Mouse (Mus musculus) ES-E14 (cell line): ENCODE data around the gene Ak9. TPM values are rescaled to one million over a fixed set of nuclear protein-coding genes. Genes with fewer than 3 reads are reported as not detected.
A peak's percentile ranks its signal among the peaks of the same experiment; 100 is the strongest.

Source experiments
- DNase-seq: peaks from one replicate; pipeline ENCODE4 v3.0.0-alpha.2; 2013; ENCODE audit warnings: low read depth, low spot score
- H3K27ac ChIP-seq: 2 replicates; pipeline ENCODE4 v1.5.1; 2012; ENCODE audit warnings: low read depth, mild to moderate bottlenecking, low read length, moderate library complexity, mixed read lengths; ENCODE audit not compliant: poor library complexity, insufficient read depth, severe bottlenecking
- H3K36me3 ChIP-seq: 2 replicates; pipeline ENCODE4 v1.6.1; 2012; ENCODE audit warnings: mild to moderate bottlenecking, low read length, moderate library complexity, mixed read lengths; ENCODE audit not compliant: control insufficient read depth, poor library complexity, insufficient read depth, severe bottlenecking
- H3K4me1 ChIP-seq, 2 experiments: fragments of 150-350 bp in 1 of 2; sonication (generic) in 1 of 2; 2 replicates each; pipeline ENCODE4 v1.6.1; 2012; ENCODE audit warnings: low read length in 2 of 2, mild to moderate bottlenecking in 1 of 2, mixed read lengths in 1 of 2; ENCODE audit not compliant: control insufficient read depth in 2 of 2, insufficient read depth in 2 of 2, poor library complexity in 1 of 2
- H3K4me3 ChIP-seq, 2 experiments: fragments of 150-350 bp in 1 of 2; sonication (generic) in 1 of 2; 2 replicates each; pipeline ENCODE4 v1.5.1; 2012; ENCODE audit warnings: low read length in 2 of 2, low read depth in 1 of 2, mild to moderate bottlenecking in 1 of 2, mixed read lengths in 1 of 2; ENCODE audit not compliant: insufficient read depth in 1 of 2, poor library complexity in 1 of 2, severe bottlenecking in 1 of 2
- H3K9ac ChIP-seq: 2 replicates; pipeline ENCODE4 v1.6.1; 2012; ENCODE audit warnings: low read depth, mild to moderate bottlenecking, low read length, mixed read lengths; ENCODE audit not compliant: poor library complexity, insufficient read depth, severe bottlenecking
- H3K9me3 ChIP-seq: fragments of 150-350 bp; sonication (generic); 2 replicates; pipeline ENCODE4 v1.6.1; 2012; ENCODE audit warnings: low read depth, mild to moderate bottlenecking, low read length; ENCODE audit not compliant: control insufficient read depth, insufficient read depth
- CHD2 ChIP-seq: IDR thresholded peaks from 2 replicates; pipeline ENCODE4 v1.6.1; 2014; ENCODE audit warnings: mild to moderate bottlenecking, low read depth, low read length, inconsistent platforms
- HCFC1 ChIP-seq: IDR thresholded peaks from 2 replicates; pipeline ENCODE4 v1.6.1; 2012; ENCODE audit warnings: low read length, inconsistent platforms, borderline replicate concordance; ENCODE audit not compliant: insufficient read depth
- MAFK ChIP-seq: IDR thresholded peaks from 2 replicates; pipeline ENCODE4 v1.6.1; 2014; ENCODE audit warnings: mild to moderate bottlenecking, low read depth, low read length, inconsistent platforms; ENCODE audit not compliant: insufficient read depth
- ZC3H11A ChIP-seq: IDR thresholded peaks from 2 replicates; pipeline ENCODE4 v1.6.1; 2012; ENCODE audit warnings: low read depth, mild to moderate bottlenecking, inconsistent platforms, low read length, borderline replicate concordance
- ZNF384 ChIP-seq: IDR thresholded peaks from 2 replicates; pipeline ENCODE4 v1.6.1; 2012; ENCODE audit warnings: low read depth, low read length, inconsistent platforms
- in situ Hi-C, 2 experiments: fragments of 600-800 bp; cut with MboI; formaldehyde crosslinking; loops; one replicate each; pipeline ENCODE4 v1.15.1; 2025; ENCODE audit warnings: low sequenced_read_pairs in 2 of 2, inconsistent platforms in 1 of 2; ENCODE audit not compliant: unreplicated experiment in 2 of 2
- total RNA-seq: library from RNA; depleted of rRNA; stranded (reverse); fragments of 300-350 nt; gene quantifications from 2 replicates; pipeline ENCODE4 v1.2.3, GENCODE M21; 2012; rRNA removed

The Ak9 gene
- 0.05 and 0.09 TPM in 2 replicates for total RNA-seq

- TF ChIP-seq MAFK (no peak), HCFC1 (peak; percentile 45; the same call in 1 of the 2 replicates)
- peak; percentile 83 for DNase-seq
- H3K27ac ChIP-seq = peak within 1 kb of the TSS; percentile 26; the same call in 1 of the 2 replicates
- H3K4me1 ChIP-seq = peaks cover 4 to 6% of the 10 kb centered on the region in 2 experiments; a peak in 3 of 4 replicates
- peak within 1 kb of the TSS; percentile 79 for H3K9ac ChIP-seq
- no peaks in the 10 kb centered on the region for H3K9me3 ChIP-seq
- H3K4me3 ChIP-seq = peak within 1 kb of the TSS; percentile 78 to 94
- in situ Hi-C loops = no loop called here
- no peaks in the 10 kb centered on the region for H3K36me3 ChIP-seq
These were observed at the start of gene Ak9 for GRCm38 (mm10) chr10:41303639-41304444. Gene Ak9, plus strand, starts transcription at chr10:41303980.

GRCm38 (mm10) chr10:41260243-41261006 lies 43.4 kb upstream of the Ak9 start:
- no peaks in the 10 kb centered on the region; a peak in 1 of 4 replicates for H3K4me1 ChIP-seq
- no peak overlapping the region for H3K27ac ChIP-seq
- no peak overlapping the region for H3K4me3 ChIP-seq
- in situ Hi-C loops = no loop called here
- no peak overlapping the region for H3K9ac ChIP-seq
- H3K36me3 ChIP-seq = peaks cover 8% of the 10 kb centered on the region
- no peaks in the 10 kb centered on the region for H3K9me3 ChIP-seq
- TF ChIP-seq ZNF384 = no peak
- TF ChIP-seq CHD2 = no peak
- TF ChIP-seq ZC3H11A = no peak
- TF ChIP-seq HCFC1 = no peak
- TF ChIP-seq MAFK = no peak
- DNase-seq = no peak

GRCm38 (mm10) chr10:41261218-41261617 lies 42.6 kb upstream of the Ak9 start:
- Histone ChIP-seq H3K36me3 (peaks cover 5% of the 10 kb centered on the region; the same call in 1 of the 2 replicates), H3K27ac (no peak overlapping the region), H3K9ac (no peak overlapping the region), H3K9me3 (no peaks in the 10 kb centered on the region), H3K4me3 (no peak overlapping the region), H3K4me1 (no peaks in the 10 kb centered on the region; a peak in 1 of 4 replicates)
- TF ChIP-seq MAFK = no peak
- no peak for TF ChIP-seq ZC3H11A
- TF ChIP-seq HCFC1 = no peak
- TF ChIP-seq ZNF384 = no peak
- TF ChIP-seq CHD2 = no peak
- DNase-seq = no peak
- in situ Hi-C loops = no loop called here

GRCm38 (mm10) chr10:41261889-41262288 lies 41.9 kb upstream of the Ak9 start:
- Histone ChIP-seq H3K36me3 (peaks cover 5% of the 10 kb centered on the region; the same call in 1 of the 2 replicates), H3K9me3 (no peaks in the 10 kb centered on the region), H3K4me3 (no peak overlapping the region), H3K27ac (no peak overlapping the region), H3K4me1 (no peaks in the 10 kb centered on the region; a peak in 1 of 4 replicates), H3K9ac (no peak overlapping the region)
- TF ChIP-seq ZNF384 (no peak), CHD2 (no peak), ZC3H11A (no peak)
- in situ Hi-C loops = no loop called here
- DNase-seq = no peak
